Mouse (Mus musculus) hindbrain, embryonic 10.5 days (tissue): ENCODE data around the gene Map4k1. TPM values are rescaled to one million over a fixed set of nuclear protein-coding genes. Genes with fewer than 3 reads are reported as not detected.
A peak's percentile ranks its signal among the peaks of the same experiment; 100 is the strongest.

ENCODE experiments used
- DNase-seq: peaks from one replicate; pipeline ENCODE4 v3.0.0-alpha.2; 2017; ENCODE audit warnings: low spot score
- H3K27ac ChIP-seq: fragments of 300-500 bp; sonication (generic); 2 replicates; pipeline ENCODE4 v1.5.1; 2016; ENCODE audit warnings: mild to moderate bottlenecking, moderate library complexity
- H3K27me3 ChIP-seq: fragments of 300-500 bp; sonication (generic); 2 replicates; pipeline ENCODE4 v1.6.1; 2016; ENCODE audit warnings: mild to moderate bottlenecking; ENCODE audit not compliant: poor library complexity, insufficient read depth, severe bottlenecking
- H3K36me3 ChIP-seq: fragments of 300-500 bp; sonication (generic); 2 replicates; pipeline ENCODE4 v1.6.1; 2016; ENCODE audit warnings: mild to moderate bottlenecking, moderate library complexity
- H3K4me1 ChIP-seq: fragments of 300-500 bp; sonication (generic); replicated peaks from 2 replicates; pipeline ENCODE4 v1.6.1; 2016; ENCODE audit warnings: mild to moderate bottlenecking
- H3K4me3 ChIP-seq: fragments of 300-500 bp; sonication (generic); 2 replicates; pipeline ENCODE4 v1.5.1; 2016; ENCODE audit warnings: mild to moderate bottlenecking, moderate library complexity
- H3K9me3 ChIP-seq: fragments of 300-500 bp; sonication (generic); 2 replicates; pipeline ENCODE4 v1.6.1; 2016; ENCODE audit warnings: mild to moderate bottlenecking, moderate library complexity
- WGBS: fragments of 180-500 bp; shearing (Covaris S2); methylation state at CpG from one replicate; pipeline ENCODE4 v1.1.7; 2016; 5-methylcytosine and 5-hydroxymethylcytosine counted together
- polyA plus RNA-seq: library from polyadenylated mRNA; unstranded; fragments of >200 nt; fragmentation: Nextera tagmentation; extraction: Ambion mirVana; gene quantifications from 2 replicates; pipeline ENCODE4 v1.2.1, GENCODE M21; 2016

Gene Map4k1
- polyA plus RNA-seq, 1 experiment from 2014 or later, result 8.8 TPM

GRCm38 (mm10) chr7:28946271-28946610 lies 35.6 kb upstream of the Map4k1 start:
- H3K27ac ChIP-seq, result peak overlapping the region; percentile 83
- 33% methylated on average over 1 of the region's 1 CpGs for WGBS
- peak; percentile 39 for DNase-seq
- no peaks in the 10 kb centered on the region for H3K27me3 ChIP-seq
- H3K36me3 ChIP-seq, result peaks cover 52% of the 10 kb centered on the region
- H3K4me3 ChIP-seq, result no peak overlapping the region
- no peaks in the 10 kb centered on the region for H3K9me3 ChIP-seq
- H3K4me1 ChIP-seq, result peaks cover 85% of the 10 kb centered on the region

- Histone ChIP-seq H3K27me3 (no peaks in the 10 kb centered on the region), H3K4me1 (peaks cover 94% of the 10 kb centered on the region), H3K36me3 (peaks cover 37% of the 10 kb centered on the region), H3K27ac (peak overlapping the region; percentile 70), H3K9me3 (no peaks in the 10 kb centered on the region), H3K4me3 (no peak overlapping the region)
- 88% methylated on average over 7 of the region's 7 CpGs for WGBS
- DNase-seq, result no peak
Observed at GRCm38 (mm10) chr7:28948746-28949145, 33.1 kb upstream of the Map4k1 start.

DNA sequence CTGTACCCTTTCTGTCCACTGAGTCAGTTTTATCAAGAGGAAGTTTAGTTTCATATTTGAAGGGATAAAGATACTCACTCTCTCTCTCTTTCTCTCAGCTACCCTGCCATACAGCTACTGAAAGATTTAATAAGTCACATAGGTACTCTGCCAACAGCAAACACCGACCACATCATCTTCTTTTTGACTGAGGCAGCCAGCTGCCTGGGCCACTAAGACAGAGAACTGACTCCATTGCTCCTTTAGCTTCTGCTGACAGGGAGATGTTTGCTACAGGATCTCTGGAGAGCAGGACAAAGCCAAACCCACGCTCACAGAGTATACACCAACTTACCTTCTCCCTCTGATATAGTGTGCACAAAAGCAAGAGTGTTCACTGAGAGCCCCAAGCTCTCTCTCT lies 32.6 kb upstream of the Map4k1 start:
- H3K27me3 ChIP-seq, result no peaks in the 10 kb centered on the region
- 84% methylated on average over 2 of the region's 2 CpGs for WGBS
- H3K27ac ChIP-seq, result peak overlapping the region; percentile 70
- H3K36me3 ChIP-seq, result peaks cover 35% of the 10 kb centered on the region
- H3K9me3 ChIP-seq, result no peaks in the 10 kb centered on the region
- DNase-seq, result no peak
- peaks cover 97% of the 10 kb centered on the region for H3K4me1 ChIP-seq
- H3K4me3 ChIP-seq, result no peak overlapping the region

DNA sequence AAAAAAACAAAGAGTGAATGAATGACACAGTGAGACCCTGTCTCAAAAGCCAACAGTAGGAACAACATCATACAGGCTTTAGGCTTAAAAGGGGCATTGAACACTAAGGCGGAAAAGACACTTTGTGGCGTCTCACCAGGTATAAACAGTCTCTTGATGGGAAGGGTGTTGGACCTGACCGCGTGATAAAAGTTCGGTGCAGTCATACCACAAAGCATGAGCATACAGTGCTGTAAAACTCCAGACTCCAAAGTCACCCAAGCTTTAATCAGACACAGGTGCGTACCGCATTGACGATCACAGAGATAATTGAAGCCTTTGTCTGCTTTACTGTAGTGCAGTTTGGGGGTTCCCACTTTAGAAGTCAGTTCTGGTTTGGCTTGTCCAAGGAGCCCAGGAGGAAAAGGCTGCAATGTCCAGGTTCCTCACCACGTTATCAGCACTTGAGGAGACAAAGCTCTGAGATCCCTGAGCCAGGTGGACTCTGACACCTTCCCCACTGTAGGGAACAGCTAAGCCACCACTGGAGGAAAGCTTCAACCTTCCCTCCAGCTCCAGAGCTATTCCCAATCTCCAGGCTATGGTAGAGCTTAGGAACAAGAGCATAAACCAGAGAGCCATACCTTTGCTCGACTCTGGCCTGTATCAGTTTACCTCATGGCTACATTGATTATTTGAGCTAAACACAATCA lies 31.4 kb upstream of the Map4k1 start:
- no peaks in the 10 kb centered on the region for H3K27me3 ChIP-seq
- H3K36me3 ChIP-seq, result peaks cover 41% of the 10 kb centered on the region
- DNase-seq, result no peak
- 0 out of 2 replicates have a peak overlapping the region, but pooled peaks have one; percentile 18 for H3K27ac ChIP-seq
- peaks cover 98% of the 10 kb centered on the region for H3K4me1 ChIP-seq
- H3K4me3 ChIP-seq, result no peak overlapping the region
- H3K9me3 ChIP-seq, result no peaks in the 10 kb centered on the region
- 91% methylated on average over 10 of the region's 10 CpGs for WGBS

DNA sequence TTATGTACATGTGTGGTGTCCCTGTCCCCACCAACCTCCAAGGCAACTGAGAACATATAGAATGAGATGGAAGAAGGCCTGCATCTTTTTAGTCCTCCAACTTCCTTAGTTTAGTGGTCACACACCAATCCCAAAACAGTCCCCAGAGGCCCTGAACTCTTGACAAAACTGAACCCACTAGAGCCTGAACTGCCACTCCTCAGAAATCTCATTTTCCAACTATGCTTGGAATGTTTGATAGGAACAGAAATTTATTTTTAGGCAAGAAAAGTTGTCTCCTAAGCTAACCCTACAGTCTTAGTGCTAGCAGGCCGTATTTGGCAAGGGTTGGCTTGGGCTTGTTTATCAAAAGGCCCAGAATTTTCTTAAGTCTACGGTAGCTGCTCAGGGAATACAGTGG lies 30.1 kb upstream of the Map4k1 start:
- no peaks in the 10 kb centered on the region for H3K27me3 ChIP-seq
- no peak overlapping the region; the same call in 1 of the 2 replicates for H3K4me3 ChIP-seq
- DNase-seq, result no peak
- H3K9me3 ChIP-seq, result no peaks in the 10 kb centered on the region
- H3K27ac ChIP-seq, result peak overlapping the region; percentile 87
- peaks cover 47% of the 10 kb centered on the region for H3K36me3 ChIP-seq
- peaks cover 92% of the 10 kb centered on the region for H3K4me1 ChIP-seq
- 91% methylated on average over 2 of the region's 2 CpGs for WGBS

GRCm38 (mm10) chr7:28952786-28953185 lies 29.1 kb upstream of the Map4k1 start:
- Histone ChIP-seq H3K4me1 (peaks cover 92% of the 10 kb centered on the region), H3K9me3 (no peaks in the 10 kb centered on the region), H3K27me3 (no peaks in the 10 kb centered on the region), H3K4me3 (no peak overlapping the region), H3K36me3 (peaks cover 47% of the 10 kb centered on the region), H3K27ac (peak overlapping the region; percentile 87)
- 57% methylated on average over 3 of the region's 3 CpGs for WGBS
- DNase-seq, result no peak

DNA sequence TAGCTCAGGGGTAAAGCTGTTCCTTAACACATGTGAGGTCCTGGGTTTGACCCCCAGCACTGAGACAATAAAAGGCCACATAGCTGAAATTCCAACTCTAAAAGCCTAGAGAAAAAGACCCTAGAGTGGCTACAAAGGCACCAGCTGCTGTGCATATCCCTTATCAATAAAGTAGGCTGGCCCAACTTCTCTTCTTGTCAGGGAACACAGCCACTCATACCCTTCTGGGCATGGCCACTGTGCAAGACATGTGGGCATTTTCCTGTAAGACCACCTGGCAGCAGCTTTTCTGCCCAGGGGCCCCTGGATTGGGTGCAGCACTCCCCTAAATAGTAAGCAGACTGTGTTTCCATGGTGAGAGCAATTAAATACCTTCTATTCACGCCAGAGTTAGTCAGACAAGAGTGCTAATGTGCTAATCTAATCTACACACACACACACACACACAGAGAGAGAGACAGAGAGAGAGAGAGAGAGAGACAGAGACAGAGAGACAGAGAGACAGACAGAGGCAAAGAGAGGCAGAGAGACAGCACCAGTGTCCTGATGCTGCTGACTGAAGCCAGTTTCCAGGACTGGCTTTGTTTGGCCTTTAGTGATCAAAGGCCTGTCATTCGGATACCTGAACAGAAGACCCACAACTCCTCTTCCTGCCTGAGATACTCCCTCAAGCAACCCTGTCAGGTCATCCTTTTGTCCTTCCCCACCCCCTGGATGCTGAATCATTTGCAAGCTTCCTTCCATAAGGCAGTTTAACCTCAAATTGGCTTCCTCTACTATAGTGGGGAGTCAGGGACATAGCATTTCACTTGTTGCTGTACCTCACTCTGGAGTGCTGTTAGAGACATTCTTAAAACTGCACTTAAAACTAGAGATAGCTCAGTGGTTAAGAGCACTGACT lies 28.1 kb upstream of the Map4k1 start:
- DNase-seq, result peak; percentile 65
- H3K27me3 ChIP-seq, result no peaks in the 10 kb centered on the region
- peaks cover 42% of the 10 kb centered on the region for H3K36me3 ChIP-seq
- peak overlapping the region; percentile 87 for H3K27ac ChIP-seq
- no peaks in the 10 kb centered on the region for H3K9me3 ChIP-seq
- H3K4me3 ChIP-seq, result peak overlapping the region; percentile 30
- peaks cover 92% of the 10 kb centered on the region for H3K4me1 ChIP-seq
- 5% methylated on average over 2 of the region's 2 CpGs for WGBS

DNA sequence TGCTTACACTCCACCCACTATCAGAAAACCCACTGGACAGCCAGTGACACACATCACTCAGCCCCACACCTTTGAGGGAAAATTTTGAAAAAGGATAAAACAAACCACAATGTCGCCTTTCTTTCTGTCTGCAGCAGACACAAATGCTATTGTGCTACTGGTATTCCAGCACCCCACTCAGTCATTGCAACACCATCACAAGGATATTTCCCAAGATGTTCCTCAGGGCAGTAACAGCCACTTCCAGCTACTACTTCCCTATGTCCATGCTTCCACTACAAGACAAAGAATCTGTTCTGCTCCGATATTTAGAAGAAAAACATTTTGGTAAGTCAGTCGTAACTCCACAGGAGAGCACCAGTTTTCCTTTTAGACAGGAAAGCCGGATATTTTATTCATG lies 27.1 kb upstream of the Map4k1 start:
- H3K36me3 ChIP-seq, result peaks cover 32% of the 10 kb centered on the region
- DNase-seq, result no peak
- H3K27ac ChIP-seq, result peak overlapping the region; percentile 54
- peaks cover 92% of the 10 kb centered on the region for H3K4me1 ChIP-seq
- H3K9me3 ChIP-seq, result no peaks in the 10 kb centered on the region
- WGBS, result 75% methylated on average over 4 of the region's 4 CpGs
- H3K27me3 ChIP-seq, result no peaks in the 10 kb centered on the region
- no peak overlapping the region for H3K4me3 ChIP-seq

DNA sequence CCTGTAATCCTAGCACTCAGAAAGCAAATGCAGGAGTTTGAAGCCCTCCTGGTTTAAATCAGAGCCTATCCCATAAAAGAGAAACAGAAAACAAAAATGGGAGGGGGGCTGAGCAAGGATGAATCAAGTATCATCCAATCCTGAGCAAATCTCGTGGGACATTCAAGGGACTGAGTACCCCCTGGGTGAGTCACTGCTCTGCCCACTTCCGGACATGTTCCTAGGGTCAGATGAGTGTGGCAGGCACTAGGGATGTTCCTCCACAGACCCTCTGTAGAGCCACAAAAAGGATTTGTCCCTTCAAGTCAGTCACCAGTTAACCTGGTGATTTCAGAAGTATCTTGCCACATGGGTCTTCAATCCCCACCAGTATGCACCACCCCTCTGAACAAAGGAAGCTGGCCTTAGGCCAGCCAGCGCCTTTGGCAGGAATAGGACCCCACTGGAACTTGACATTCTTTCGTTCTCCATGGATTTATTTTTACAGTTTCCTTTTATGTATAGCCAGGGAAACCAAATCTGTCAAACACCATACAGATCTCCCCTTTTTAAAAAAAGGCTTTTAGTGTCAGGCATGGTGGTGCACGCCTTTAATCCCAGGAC lies 26.5 kb upstream of the Map4k1 start:
- DNase-seq, result no peak

DNA sequence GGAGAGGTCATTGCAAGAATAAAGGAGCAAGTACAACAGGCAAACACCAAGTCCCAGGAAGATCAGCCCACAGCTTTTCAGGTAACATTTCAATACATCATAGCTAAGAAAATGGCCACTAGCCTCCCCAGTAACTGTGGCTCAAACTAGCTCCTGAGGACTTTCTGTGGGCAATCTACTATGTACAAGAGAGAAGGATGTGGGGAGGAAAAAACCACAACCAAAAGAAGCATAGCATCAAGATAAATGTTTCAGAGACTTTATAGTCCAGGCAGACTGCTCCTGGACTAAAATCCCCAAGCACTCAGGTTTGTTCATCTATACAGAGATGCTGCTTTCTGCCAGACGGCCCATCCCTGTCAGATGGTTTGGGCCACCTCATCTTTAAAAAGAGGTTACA lies 25.6 kb upstream of the Map4k1 start:
- DNase-seq, result no peak
- no peaks in the 10 kb centered on the region for H3K9me3 ChIP-seq
- H3K4me1 ChIP-seq, result peaks cover 93% of the 10 kb centered on the region
- H3K27me3 ChIP-seq, result no peaks in the 10 kb centered on the region
- peaks cover 20% of the 10 kb centered on the region for H3K36me3 ChIP-seq
- 91% methylated on average over 1 of the region's 1 CpGs for WGBS
- no peak overlapping the region for H3K4me3 ChIP-seq
- no peak overlapping the region for H3K27ac ChIP-seq

More for the DNA sequence above, 26.5 kb upstream of the Map4k1 start:
- peaks cover 92% of the 10 kb centered on the region for H3K4me1 ChIP-seq
- H3K27ac ChIP-seq, result peak overlapping the region; percentile 54; the same call in 1 of the 2 replicates
- 73% methylated on average over 5 of the region's 5 CpGs for WGBS
- peaks cover 27% of the 10 kb centered on the region for H3K36me3 ChIP-seq
- no peaks in the 10 kb centered on the region for H3K9me3 ChIP-seq
- no peak overlapping the region for H3K4me3 ChIP-seq
- no peaks in the 10 kb centered on the region for H3K27me3 ChIP-seq

DNA sequence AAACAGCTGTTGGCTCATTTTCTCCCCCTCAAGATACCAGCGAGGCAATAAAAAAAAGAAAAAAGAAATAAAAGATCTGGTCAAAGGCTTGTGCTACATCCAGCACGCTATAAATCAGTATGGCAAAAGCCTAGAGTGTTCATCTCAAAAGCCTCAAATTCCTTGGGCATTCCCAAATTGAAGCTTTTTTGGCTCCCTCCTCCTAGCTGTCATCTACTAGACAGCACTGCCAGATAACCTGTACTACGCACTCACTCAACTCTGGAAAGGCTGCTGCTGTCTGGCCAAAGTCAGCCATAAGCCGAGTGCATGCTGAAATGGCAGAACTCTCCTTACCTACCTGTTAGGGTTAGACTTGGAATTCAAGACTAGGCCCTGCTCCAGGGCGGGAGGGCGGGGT lies 24.6 kb upstream of the Map4k1 start:
- Histone ChIP-seq H3K9me3 (no peaks in the 10 kb centered on the region), H3K4me1 (peaks cover 87% of the 10 kb centered on the region), H3K27me3 (no peaks in the 10 kb centered on the region), H3K36me3 (peaks cover 16% of the 10 kb centered on the region), H3K4me3 (no peak overlapping the region), H3K27ac (no peak overlapping the region)
- WGBS, result 86% methylated on average over 6 of the region's 6 CpGs
- no peak for DNase-seq

- no peak overlapping the region for H3K27ac ChIP-seq
- DNase-seq, result no peak
- no peaks in the 10 kb centered on the region for H3K27me3 ChIP-seq
- H3K4me3 ChIP-seq, result 0 out of 2 replicates have a peak overlapping the region, but pooled peaks have one; percentile 11
- H3K36me3 ChIP-seq, result peaks cover 16% of the 10 kb centered on the region
- WGBS, result 75% methylated on average over 1 of the region's 1 CpGs
- H3K4me1 ChIP-seq, result peaks cover 85% of the 10 kb centered on the region
- H3K9me3 ChIP-seq, result no peaks in the 10 kb centered on the region
Observed at GRCm38 (mm10) chr7:28957997-28958725, 23.7 kb upstream of the Map4k1 start.
